Mouse (Mus musculus) erythroblast, embryonic 14.5 days (primary cell): ENCODE data around the gene Osbpl9. TPM values are rescaled to one million over a fixed set of nuclear protein-coding genes. Genes with fewer than 3 reads are reported as not detected.

Experiments
- H3K27me3 ChIP-seq: 2 replicates; pipeline ENCODE4 v1.6.1; 2012; ENCODE audit warnings: inconsistent platforms; ENCODE audit not compliant: control insufficient read depth
- H3K36me3 ChIP-seq: 2 replicates; pipeline ENCODE4 v1.6.1; 2012; ENCODE audit warnings: mild to moderate bottlenecking, inconsistent platforms; ENCODE audit not compliant: control insufficient read depth
- H3K4me1 ChIP-seq: 2 replicates; pipeline ENCODE4 v1.6.1; 2012; ENCODE audit warnings: inconsistent platforms; ENCODE audit not compliant: control insufficient read depth
- H3K4me3 ChIP-seq: replicated peaks from 2 replicates; pipeline ENCODE3; 2012; ENCODE audit warnings: moderate library complexity, mild to moderate bottlenecking, inconsistent platforms
- H3K9me3 ChIP-seq: 2 replicates; pipeline ENCODE4 v1.6.1; 2012; ENCODE audit warnings: low read length, inconsistent platforms, mixed read lengths; ENCODE audit not compliant: control insufficient read depth
- GATA1 ChIP-seq: IDR thresholded peaks from 2 replicates; pipeline ENCODE4 v1.6.1; 2012; ENCODE audit warnings: low read length, inconsistent platforms, mixed read lengths
- TAL1 ChIP-seq: IDR thresholded peaks from 3 replicates; pipeline ENCODE4 v1.6.1; 2012; ENCODE audit warnings: low read length, inconsistent platforms, mixed read lengths
- polyA plus RNA-seq: library from polyadenylated mRNA; stranded (reverse); fragments of >175 nt; gene quantifications from 2 replicates; pipeline ENCODE4 v1.2.3, GENCODE M21; 2012

Gene Osbpl9
- polyA plus RNA-seq, 1 experiment = 0.47 TPM

DNA sequence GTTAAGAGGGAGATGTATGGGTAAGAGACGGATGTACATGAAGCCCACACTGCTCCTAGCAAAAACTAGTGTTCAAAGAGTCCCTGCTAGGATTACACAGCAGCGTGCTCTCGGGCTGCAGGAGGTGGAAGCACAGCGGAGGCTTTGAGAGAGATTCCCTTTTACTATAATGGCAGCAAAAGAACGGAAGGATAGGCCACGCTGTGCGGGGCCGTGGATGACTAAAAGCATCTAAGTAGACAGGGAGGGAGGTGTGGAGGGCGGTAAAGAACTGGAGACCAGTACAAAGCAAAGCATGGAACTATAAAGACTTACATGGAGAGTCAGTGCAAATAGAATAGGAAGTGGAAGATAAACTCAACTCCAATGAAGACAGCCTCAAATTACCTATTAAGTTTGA is 74.1 kb downstream of the Osbpl9 start:
- H3K36me3 ChIP-seq = no peaks in the 10 kb centered on the region; the same call in 1 of the 2 replicates
- no peak for TF ChIP-seq TAL1
- TF ChIP-seq GATA1 = no peak
- H3K4me3 ChIP-seq = no peak overlapping the region
- peaks cover 11% of the 10 kb centered on the region for H3K4me1 ChIP-seq
- no peaks in the 10 kb centered on the region for H3K9me3 ChIP-seq
- no peaks in the 10 kb centered on the region for H3K27me3 ChIP-seq

DNA sequence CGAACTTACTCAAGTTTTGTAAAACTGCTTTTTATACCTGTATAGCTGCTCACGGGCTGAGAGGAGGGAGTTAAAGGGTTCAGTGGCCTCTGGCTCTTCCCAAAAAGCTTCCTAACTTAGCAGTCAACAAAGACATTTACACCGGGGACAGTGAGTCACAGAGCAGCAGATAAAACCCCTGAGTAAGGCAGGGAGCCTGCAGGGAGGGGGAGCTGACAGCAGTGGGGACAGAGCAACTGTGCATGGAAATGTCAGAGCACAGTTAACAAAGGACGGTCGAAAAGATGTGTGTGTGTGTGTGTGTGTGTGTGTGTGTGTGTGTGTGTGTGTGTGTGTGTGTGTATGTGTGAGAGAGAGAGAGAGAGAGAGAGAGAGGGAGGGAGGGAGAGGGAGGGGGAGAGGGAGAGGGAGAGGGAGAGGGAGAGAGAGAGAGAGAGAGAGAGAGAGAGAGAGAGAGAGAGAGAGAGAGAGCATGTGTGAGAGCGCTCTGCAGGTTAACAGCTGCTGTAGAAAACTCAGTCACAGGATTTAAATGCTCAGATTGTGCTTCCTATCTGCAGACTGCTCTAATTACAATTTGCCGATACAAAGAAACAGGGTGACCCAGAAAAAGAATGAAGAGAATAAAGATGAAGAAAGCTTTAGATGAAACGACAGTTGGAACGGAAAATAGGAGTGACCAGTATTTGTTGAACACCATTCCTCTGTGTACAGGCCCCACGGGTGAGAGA is 75.1 kb downstream of the Osbpl9 start:
- TF ChIP-seq GATA1 = no peak
- no peak for TF ChIP-seq TAL1
- H3K9me3 ChIP-seq = no peaks in the 10 kb centered on the region
- H3K4me1 ChIP-seq = peaks cover 16% of the 10 kb centered on the region
- no peaks in the 10 kb centered on the region for H3K27me3 ChIP-seq
- no peak overlapping the region for H3K4me3 ChIP-seq
- no peaks in the 10 kb centered on the region for H3K36me3 ChIP-seq

DNA sequence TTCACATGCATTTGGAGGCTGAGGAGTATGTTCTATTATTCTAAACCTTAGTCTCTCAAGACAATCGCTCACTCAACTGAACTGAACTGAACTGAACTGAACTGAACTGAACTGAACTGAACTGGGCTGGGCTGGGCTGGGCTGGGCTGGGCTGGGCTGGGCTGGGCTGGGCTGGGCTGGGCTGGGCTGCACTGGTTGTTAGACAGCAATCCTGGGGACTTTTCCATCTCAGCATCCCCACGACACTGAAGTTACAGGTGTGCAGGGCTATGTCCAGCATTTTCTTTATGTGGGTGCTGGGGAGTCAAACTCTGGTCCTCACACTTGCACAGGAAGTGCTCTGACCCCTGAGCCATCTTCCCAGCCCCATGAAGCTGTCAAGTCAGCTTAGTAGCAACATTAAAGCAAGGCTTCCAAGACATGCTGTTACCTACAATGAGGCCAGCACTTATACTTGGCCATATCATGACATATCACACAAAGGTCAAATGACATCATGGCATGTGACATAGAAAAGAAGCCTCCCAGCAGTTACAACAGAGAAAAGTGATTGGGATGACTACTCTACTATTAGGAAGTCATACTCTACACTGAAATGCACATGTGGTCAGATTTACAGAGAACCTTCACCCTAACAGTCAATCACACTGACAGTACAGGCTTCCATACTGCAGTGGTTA is 76.2 kb downstream of the Osbpl9 start:
- H3K4me3 ChIP-seq = no peak overlapping the region
- no peaks in the 10 kb centered on the region for H3K27me3 ChIP-seq
- peaks cover 16% of the 10 kb centered on the region for H3K4me1 ChIP-seq
- TF ChIP-seq GATA1 = no peak
- no peak for TF ChIP-seq TAL1
- no peaks in the 10 kb centered on the region for H3K9me3 ChIP-seq
- H3K36me3 ChIP-seq = no peaks in the 10 kb centered on the region

DNA sequence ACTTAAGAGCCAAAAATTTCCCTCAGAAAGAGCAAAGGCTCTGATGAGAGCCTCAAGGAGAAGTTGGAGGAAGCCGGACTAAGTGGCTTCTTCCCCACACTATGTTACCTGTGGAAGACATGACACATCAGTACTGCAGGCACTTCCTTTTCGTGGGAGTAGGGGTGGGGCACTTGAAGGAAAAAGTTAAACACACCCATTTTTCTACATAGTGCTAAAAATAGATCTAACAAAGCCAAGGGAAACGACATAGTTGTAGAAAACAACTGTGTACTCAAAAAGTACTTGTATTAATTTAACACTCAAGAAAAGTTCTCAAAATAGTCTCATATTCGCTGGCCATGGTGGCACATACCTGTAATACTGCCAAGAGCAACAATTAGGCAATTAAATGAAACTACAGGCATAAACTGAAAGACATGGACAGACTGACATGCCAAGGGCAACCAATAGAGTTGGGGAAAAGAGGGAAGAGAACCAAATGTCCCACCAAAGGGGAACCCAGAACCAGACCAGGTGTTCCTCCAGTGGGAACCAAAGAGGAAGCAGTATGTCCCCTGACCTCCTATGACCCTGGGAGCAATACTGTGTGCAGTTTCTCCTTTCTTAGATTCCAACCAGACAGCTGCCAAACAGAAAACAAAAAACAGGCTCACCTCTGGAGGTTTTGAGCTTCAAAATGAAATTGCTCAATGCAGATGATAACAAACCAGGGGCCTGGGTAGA is 79.1 kb downstream of the Osbpl9 start:
- H3K4me3 ChIP-seq = no peak overlapping the region
- H3K9me3 ChIP-seq = no peaks in the 10 kb centered on the region
- H3K27me3 ChIP-seq = no peaks in the 10 kb centered on the region
- H3K36me3 ChIP-seq = no peaks in the 10 kb centered on the region
- no peak for TF ChIP-seq TAL1
- no peak for TF ChIP-seq GATA1
- H3K4me1 ChIP-seq = peaks cover 28% of the 10 kb centered on the region

DNA sequence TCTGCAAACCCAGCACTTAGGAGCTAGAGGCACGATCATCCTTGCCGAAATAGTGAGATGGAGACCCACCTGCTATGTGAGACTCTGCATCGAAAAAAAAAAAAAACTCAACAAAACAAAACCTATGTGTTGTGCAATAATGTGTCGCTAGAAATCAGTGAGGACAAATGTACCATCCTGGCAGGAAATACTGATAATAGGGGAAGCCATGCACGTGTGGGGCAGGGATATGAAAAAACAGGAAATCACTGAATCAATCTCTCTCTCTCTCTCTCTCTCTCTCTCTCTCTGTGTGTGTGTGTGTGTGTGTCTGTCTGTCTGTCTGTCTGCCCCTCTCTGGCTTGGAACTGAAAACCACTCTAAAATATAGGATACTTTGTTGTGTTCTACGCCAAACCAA is 81.3 kb downstream of the Osbpl9 start:
- Histone ChIP-seq H3K9me3 (no peaks in the 10 kb centered on the region), H3K27me3 (no peaks in the 10 kb centered on the region), H3K36me3 (no peaks in the 10 kb centered on the region), H3K4me1 (peaks cover 39% of the 10 kb centered on the region), H3K4me3 (no peak overlapping the region)
- no peak for TF ChIP-seq TAL1
- TF ChIP-seq GATA1 = no peak

DNA sequence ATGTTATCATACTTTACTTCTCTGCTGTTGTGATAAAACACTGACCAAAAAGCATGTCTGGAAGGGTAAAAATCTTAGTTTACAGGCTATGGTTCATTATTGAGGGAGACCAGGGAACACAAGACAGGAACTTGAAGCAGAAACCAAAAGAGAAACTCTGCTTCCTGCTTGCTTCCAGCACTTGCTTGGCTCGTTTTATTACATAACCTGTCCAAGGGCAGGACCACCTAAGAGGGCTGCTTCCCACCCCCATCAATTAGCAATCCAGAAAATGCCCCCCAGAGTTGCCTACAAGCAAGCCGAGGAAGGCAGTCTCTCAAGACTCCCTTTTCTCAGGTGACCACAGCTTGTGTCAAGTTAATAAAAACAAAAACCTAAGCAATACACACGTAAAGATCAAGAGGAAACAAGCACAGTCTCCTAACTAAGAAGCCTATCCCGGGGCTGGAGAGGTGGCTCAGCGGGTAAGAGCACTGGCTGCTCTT is 82.4 kb downstream of the Osbpl9 start:
- Histone ChIP-seq H3K27me3 (no peaks in the 10 kb centered on the region), H3K4me1 (peaks cover 38% of the 10 kb centered on the region), H3K36me3 (no peaks in the 10 kb centered on the region), H3K4me3 (no peak overlapping the region), H3K9me3 (no peaks in the 10 kb centered on the region)
- TF ChIP-seq GATA1 = no peak
- TF ChIP-seq TAL1 = no peak

DNA sequence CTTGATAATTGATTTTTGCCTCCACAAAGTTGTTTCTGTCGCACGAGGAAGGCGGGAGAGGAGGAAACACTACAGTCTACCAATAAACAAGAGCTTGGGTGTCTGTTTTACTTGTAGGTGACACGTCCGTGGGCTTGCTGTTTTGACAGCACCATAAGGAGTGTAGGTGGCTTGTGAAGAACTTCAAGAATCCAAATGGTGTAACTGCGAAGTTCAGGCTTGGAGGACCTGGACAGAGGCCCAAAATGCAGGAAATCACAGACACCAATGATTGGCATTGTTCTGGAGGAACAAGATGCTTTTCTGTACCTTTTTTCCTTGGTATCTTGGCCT is 83.8 kb downstream of the Osbpl9 start:
- Histone ChIP-seq H3K4me3 (peak overlapping the region; percentile 83), H3K9me3 (no peaks in the 10 kb centered on the region), H3K36me3 (no peaks in the 10 kb centered on the region), H3K27me3 (no peaks in the 10 kb centered on the region), H3K4me1 (peaks cover 36% of the 10 kb centered on the region)
- TF ChIP-seq TAL1 (no peak), GATA1 (no peak)

DNA sequence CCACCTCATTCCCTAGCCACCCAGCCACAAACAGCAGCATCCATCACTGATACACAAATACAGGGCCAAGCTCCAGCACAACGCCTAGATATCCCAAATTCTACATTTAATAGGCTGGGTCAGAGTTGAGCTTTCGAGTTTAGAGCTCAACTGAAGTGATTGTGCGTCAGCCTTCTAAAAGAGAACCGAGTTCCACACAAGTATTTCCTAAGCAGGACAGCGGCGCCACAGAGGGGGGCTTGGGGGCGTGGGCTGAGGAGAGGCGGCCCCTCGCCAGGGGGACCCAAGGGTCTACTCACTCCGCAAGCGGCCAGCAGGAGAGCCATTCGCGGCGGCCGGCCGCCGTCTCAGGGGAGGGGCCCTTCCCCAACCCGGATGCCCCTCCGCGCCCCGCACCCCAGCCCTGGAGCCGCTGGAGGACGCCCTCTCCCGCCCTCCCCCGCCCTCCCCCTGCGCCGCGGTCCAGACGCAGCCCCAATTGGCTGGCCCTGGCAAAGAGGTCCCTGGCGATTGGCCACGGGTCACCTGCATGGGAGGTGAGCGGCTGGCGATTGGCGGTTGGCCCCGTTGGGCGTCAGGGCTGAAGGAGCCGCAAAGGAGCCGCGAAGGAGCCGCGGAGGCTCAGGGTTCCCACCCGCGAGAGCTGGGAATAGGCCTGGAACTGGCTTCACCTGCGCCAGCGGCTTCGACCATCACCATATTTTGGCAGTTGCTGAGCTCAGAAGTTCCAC is 84.3 kb downstream of the Osbpl9 start:
- no peaks in the 10 kb centered on the region for H3K27me3 ChIP-seq
- no peak for TF ChIP-seq GATA1
- TF ChIP-seq TAL1 = no peak
- H3K4me1 ChIP-seq = peaks cover 31% of the 10 kb centered on the region

DNA sequence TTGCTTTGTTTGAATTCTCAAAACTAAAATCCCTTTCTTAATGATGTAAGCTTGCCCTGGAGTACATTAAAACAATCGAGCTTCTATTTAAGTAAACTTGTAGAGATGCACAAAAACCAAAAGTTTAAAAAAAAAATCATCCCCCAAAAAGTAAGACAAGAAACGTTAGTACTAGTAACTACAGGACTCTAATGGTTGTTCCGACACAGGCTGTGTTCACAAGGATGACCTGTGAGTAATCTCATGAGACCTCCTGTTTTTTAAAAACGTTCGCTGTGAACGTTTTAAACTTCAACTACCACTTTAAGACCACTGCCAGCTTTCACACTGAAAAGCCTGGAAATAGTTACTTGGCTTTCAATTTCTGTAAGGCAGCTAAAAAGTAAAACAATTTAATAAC is 85.1 kb downstream of the Osbpl9 start:
- no peaks in the 10 kb centered on the region for H3K27me3 ChIP-seq

More for the DNA sequence above, 84.3 kb downstream of the Osbpl9 start:
- H3K4me3 ChIP-seq = peak overlapping the region; percentile 83
- no peaks in the 10 kb centered on the region for H3K36me3 ChIP-seq
- no peaks in the 10 kb centered on the region for H3K9me3 ChIP-seq

More for the DNA sequence above, 85.1 kb downstream of the Osbpl9 start:
- Histone ChIP-seq H3K4me3 (peak overlapping the region; percentile 83), H3K36me3 (no peaks in the 10 kb centered on the region), H3K4me1 (peaks cover 28% of the 10 kb centered on the region), H3K9me3 (no peaks in the 10 kb centered on the region)
- TF ChIP-seq GATA1 (no peak), TAL1 (no peak)
